In the genomic region with DNA sequence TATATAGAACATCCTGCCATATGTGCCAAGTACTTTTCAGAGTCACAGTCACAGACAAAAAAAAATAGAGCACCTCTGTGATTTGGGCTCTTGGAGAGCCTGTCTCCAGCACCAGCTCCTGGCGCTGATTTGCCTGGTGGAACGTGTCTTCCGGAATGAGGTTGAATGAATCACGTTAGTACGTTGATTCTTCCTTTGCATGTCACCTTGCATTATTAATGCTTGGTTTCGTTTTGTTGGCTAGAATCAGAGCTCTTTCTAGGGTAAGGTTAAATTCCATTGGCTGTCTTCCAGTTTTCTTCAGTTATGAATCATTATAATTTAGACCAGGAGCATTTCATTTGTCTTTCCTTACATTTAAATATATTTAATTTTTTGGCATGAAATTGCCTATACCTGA, we compare ENCODE assay signal across 14 mouse cellular contexts.
"Had no signal": no experiment of that assay in that cellular context is flagged by ENCODE, and none has a peak within 500 bp of the region (broad histone marks: within the 10 kb centered on the region; RNA-seq: fewer than 3 reads in every experiment).

No protein-coding gene starts in this region.

- H3K4me3 ChIP-seq: kidney, embryonic 15.5 days; limb, embryonic 15.5 days; liver, embryonic 12.5 days; midbrain, embryonic 10.5 days; myocyte; neural tube, embryonic 15.5 days had no signal

- H3K27me3 ChIP-seq: kidney, embryonic 15.5 days; limb, embryonic 15.5 days; liver, embryonic 12.5 days; neural tube, embryonic 15.5 days had no signal

- ATAC-seq: liver, embryonic 12.5 days had no signal

- H3K9ac ChIP-seq: kidney, embryonic 15.5 days; limb, embryonic 15.5 days; liver, embryonic 12.5 days; lung, embryonic 14.5 days; neural tube, embryonic 15.5 days had no signal

- H3K9me3 ChIP-seq: kidney, embryonic 15.5 days; limb, embryonic 15.5 days; midbrain, embryonic 10.5 days; neural tube, embryonic 15.5 days had no signal

- H3K27ac ChIP-seq: kidney, embryonic 15.5 days; limb, embryonic 15.5 days; liver, embryonic 12.5 days; midbrain, embryonic 10.5 days; neural tube, embryonic 15.5 days had no signal

- H3K4me1 ChIP-seq: kidney, embryonic 15.5 days; limb, embryonic 15.5 days; liver, embryonic 12.5 days; midbrain, embryonic 10.5 days; neural tube, embryonic 15.5 days had no signal

- H3K4me2 ChIP-seq: kidney, embryonic 15.5 days; limb, embryonic 15.5 days; liver, embryonic 12.5 days; lung, embryonic 14.5 days; neural tube, embryonic 15.5 days had no signal

- H3K36me3 ChIP-seq: kidney, embryonic 15.5 days; limb, embryonic 15.5 days; liver, embryonic 12.5 days; midbrain, embryonic 10.5 days; neural tube, embryonic 15.5 days had no signal

- DNase-seq: kidney, postnatal 14 days; lung, embryonic 14.5 days; lung, postnatal 10 days; lung, postnatal 4 days; right cerebral cortex, postnatal 4 days; spleen, adult 18-20 months; thymus, adult 2 months; thymus, postnatal 25 days had no signal
